In the genomic region with DNA sequence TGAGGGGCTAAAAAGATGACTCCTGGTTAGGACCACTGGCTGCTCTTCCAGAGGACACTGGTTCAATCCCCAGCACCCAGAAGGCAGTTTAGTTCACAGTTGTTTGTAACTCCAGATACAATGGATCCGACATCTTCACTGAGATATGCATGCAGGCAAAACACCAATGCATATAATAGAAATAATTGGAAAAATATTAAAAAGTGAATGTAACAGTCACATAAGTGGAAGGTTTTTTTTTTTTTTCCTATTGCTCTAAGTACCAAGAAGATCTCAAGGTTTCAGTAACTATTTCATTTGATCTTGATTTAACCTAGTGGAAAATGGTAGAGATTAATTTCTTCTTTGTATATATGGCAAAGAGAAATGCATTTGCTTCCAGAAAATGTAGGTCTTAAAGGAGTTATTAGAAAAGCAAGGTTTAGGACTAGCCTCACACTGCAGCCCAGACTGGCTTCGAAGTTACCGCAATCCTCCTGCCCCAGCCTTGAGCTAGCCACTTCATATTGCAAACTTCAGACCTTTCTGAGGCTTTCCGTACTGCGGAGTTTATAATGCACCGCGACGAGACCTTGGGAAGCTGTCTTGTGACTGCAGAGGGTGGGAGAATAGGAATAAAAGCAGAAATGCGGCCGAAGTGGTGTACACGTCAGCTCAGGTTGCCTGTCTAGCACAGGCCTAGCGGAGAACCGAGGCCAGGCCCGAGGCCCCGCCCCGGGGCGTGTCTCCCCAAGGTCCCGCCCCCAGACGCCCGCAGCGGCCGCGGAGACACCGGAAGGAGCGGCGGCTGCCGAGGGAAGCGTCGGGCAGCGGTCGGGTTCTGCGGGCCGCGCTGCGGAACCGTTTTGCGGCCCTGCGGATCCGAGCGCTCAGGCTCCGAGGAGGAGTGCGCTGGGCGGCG, we compare ENCODE assay signal across 8 mouse cellular contexts. TPM values are rescaled to one million over a fixed set of nuclear protein-coding genes. Genes with fewer than 3 reads are reported as not detected.
DNase-seq lines count a peak whose midpoint lies in the region; ATAC-seq and TF ChIP-seq lines count a peak whose summit lies in the region.

Gene Usp33 (plus strand): TSS at position 747 of the 901 bp plus-strand sequence.

- peak; percentile 90 for TF ChIP-seq POLR2A in cortical plate, adult 2 months (IDR thresholded peaks at IDR 0.05; ENCODE audit: extremely low read depth, insufficient read depth, low read length)

- peak; percentile 97 for ATAC-seq in activated CD4-positive, CD25-positive, alpha-beta regulatory T cell, adult 4 months
- peak; percentile 88 for ATAC-seq in megakaryocyte progenitor cell, adult 5-6 weeks (replicated peaks; ENCODE audit: poor library complexity)

- peaks cover 5% of the 10 kb centered on the region for H3K4me1 ChIP-seq in cortical plate, adult 2 months (ENCODE audit: control insufficient read depth, insufficient read depth, low read length)

- no peak for TF ChIP-seq CTCF in cortical plate, adult 2 months (IDR thresholded peaks at IDR 0.05; ENCODE audit: extremely low read depth, insufficient read depth, low read length)

- H3K27ac ChIP-seq in cortical plate, adult 2 months (ENCODE audit: insufficient read depth, low read length), result 0 out of 2 replicates have a peak within 1 kb of the TSS, but pooled peaks have one; percentile 57

- DNase-seq in gastrocnemius, postnatal 10 days, result peak; percentile 97
- DNase-seq in induced T-regulatory cell, adult 2 months (ENCODE audit: low read depth), result peak; percentile 93
- peak; percentile 82 to 92 for DNase-seq in left cerebral cortex, adult 9 months (ENCODE audit: low spot score in 2 of 2)
- peak; percentile 93 for DNase-seq in right cerebral cortex, postnatal 14 days
- peak; percentile 91 to 93 for DNase-seq in urinary bladder, postnatal 36 days (ENCODE audit: low spot score in 2 of 2)

- peak within 1 kb of the TSS; percentile 74 for H3K4me3 ChIP-seq in cortical plate, adult 2 months (ENCODE audit: insufficient read depth, low read length)

RNA-seq across cellular contexts. Expression of gene Usp33, which starts in this region (rescaled TPM):
- polyA plus RNA-seq in activated CD4-positive, CD25-positive, alpha-beta regulatory T cell, adult 4 months (2017; shearing (Covaris generic)), result 10 to 100 TPM; 29.7 to 33.0 TPM
- 89.2 and 93.7 TPM in 2 replicates for polyA plus RNA-seq in cortical plate, adult 2 months (2012; rRNA removed)
- 10 to 100 TPM; 23.2 to 26.3 TPM for total RNA-seq in gastrocnemius, postnatal 10 days (2021)
- total RNA-seq in megakaryocyte progenitor cell, adult 5-6 weeks (2015), result 23.5 and 35.7 TPM in 2 replicates
- 48.4 and 83.5 TPM in 2 replicates for total RNA-seq in megakaryocyte progenitor cell, adult 5-6 weeks (2017)

Comparison
In these comparisons a context has a peak if more than half of its experiments do, and no peak if none do; other contexts are left out.
1. Peak in every context shown above with its lines: DNase-seq, ATAC-seq, H3K4me3 ChIP-seq and H3K27ac ChIP-seq.